Mouse (Mus musculus) kidney, adult 9 months (tissue): ENCODE data around the gene Plcxd2.

Experiments
- DNase-seq: peaks from one replicate; pipeline ENCODE4 v3.0.0; 2022

Plcxd2 gene

DNA sequence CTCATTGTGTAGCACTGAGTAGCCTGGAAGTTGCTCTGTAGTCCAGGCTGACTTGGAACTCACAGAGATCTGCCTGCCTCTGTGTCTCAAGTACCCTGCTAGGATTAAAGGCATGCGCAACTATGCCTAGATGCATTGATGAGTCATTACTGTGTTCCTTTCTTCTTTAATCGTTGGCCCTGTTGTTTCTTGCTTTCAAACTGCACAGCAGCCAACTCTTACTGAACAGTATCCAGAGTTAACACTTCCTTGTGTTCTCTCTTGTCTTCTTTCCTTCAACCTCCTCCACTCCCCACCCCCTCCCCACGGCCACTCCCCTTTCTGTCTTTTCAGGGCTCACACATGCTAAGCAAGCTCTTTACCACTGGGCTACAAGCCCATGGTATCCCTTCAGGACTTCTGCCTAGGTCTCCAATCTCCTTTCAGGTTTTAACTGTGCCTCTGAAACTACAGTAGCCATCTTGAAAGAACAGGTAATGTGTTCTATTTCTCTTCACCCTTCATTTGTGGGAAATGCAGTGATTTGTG lies 74.0 kb downstream of the Plcxd2 start:
- no peak for DNase-seq

DNA sequence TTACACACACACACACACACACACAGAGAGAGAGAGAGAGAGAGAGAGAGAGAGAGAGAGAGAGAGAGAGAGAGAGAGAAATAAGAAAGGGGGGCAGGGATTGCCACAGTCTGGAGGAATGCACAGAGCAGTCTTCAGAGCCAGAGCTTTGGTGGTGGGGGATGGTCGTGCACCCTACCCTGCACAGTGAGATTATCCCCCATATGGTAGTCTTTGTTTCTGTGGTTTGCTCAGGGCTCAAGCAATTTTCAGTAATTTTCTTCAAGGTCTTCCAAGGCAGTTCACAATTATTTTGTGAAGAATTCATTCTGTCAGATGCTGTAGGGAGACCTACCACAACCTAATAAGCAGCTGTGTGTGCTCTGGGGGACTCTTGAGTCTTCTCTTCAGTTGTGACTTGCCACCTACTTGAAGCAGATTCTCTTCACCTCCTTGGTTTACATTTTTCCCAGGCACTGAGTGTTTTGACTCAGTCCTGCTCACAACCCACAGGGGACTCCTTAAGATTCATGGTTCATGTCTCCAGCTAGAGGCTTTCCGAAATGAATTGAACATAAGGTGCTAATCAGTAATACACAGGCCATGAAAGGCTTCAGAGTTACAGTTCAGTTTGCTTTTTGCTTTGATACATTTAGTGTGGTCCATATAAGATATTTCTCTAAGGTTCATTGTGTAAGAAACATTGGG lies 75.2 kb downstream of the Plcxd2 start:
- no peak for DNase-seq

DNA sequence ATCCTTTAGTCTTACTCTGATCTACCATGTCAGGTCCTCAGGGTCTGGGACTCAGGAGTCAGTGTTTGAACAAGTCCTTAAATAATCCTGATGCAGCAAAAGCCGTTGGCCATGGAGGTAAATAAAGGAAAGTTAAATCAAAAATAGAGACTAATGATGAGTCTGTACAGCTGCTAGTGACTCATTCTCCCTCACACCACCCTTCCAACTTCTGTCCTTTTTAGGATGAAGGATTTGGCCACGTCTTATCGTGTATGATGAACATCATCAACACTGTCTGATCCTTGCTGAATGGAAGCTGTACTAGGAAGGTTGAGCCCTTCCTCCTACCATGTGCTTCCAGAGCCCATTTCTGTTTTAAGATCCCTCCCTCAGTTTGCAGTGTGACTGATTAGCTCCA lies 79.7 kb downstream of the Plcxd2 start:
- DNase-seq, result no peak

DNA sequence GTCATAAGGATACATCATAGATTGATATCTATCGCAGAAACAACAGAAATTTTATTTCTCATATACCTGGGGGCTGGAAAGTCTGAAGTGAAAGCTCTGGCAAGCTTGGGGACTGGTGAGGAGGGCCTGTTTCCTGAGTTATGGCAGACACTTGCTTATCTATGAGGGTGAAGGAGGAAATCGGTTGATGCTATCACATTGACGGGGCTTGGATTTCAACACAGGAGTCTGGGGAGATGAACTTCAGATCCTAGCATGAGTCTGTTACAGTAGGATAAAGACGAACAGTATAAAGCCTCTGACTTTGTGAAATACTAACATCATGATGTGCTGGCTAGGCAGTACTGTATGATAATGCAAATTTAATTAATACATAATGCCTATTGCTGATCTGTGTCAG lies 81.9 kb downstream of the Plcxd2 start:
- DNase-seq, result no peak

DNA sequence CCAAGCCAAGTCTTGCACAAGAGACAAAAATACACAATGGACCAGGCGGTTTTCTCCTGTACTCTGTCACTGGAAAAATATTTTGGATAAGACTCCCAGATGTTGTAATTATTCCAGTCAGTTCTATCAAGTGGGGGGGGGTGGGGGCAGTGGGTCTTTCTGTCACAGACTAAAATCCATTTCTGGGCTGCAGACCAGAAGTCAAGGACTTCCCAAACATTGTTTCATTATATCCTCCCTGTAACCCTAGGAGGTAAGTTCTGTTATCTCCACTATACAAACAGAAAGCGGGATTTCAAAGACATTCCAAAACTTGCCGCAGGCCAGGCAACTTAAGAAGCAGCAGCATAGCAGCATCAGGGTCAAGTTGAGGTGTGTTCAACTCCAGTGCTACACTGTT lies 82.4 kb downstream of the Plcxd2 start:
- no peak for DNase-seq

DNA sequence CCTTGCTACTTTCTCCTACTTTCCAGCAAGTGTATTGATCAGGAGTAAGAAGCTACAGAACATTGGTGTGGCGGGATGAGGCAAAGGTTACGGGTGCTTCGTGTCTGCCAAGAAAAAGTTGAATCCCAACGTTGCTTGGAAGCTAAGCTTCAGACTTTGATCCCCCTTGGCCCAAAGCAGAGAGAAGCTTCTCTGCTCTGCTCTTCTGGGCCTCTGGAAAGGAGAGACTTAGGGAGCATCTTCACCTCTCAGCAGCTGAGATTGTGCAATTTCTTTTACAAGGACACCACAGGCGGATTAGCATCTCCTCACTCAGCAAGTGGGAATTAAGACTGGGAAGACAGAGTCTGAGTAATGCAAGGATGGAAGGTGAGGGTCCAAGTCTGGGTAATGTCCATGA lies 83.1 kb downstream of the Plcxd2 start:
- peak; percentile 79 for DNase-seq

DNA sequence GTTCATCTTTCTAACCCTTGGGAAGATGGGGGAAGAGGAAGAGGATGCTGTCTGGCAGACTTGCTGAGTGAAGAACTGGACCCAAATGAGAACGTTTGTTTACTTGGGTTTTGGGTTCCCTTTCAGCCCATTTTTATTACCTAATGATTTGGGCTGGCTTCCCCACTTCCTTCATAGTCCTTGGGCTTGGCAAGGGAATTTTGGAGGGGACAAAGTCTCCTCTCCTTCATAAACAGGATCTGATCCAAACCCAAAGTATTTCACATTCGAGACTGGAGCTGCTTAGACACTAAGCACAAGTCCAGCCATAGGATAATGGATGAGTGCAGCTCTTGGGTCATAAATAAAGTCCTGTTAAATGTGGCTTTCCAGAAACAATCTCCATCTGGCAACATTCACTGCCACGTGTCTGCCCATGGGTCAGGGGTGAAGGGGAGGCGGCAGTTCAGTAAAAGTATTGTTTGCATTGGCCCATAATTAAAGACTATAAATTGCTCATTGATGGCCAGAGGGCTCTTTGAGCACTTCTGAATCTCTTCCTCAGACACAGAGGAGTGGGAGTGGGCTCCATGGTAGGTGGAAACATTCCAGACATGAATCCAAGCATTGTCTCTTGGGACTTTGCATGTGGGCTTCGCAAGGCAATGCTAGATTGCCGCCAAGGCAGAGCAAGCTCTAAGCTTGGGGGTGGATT lies 86.1 kb downstream of the Plcxd2 start:
- no peak for DNase-seq

DNA sequence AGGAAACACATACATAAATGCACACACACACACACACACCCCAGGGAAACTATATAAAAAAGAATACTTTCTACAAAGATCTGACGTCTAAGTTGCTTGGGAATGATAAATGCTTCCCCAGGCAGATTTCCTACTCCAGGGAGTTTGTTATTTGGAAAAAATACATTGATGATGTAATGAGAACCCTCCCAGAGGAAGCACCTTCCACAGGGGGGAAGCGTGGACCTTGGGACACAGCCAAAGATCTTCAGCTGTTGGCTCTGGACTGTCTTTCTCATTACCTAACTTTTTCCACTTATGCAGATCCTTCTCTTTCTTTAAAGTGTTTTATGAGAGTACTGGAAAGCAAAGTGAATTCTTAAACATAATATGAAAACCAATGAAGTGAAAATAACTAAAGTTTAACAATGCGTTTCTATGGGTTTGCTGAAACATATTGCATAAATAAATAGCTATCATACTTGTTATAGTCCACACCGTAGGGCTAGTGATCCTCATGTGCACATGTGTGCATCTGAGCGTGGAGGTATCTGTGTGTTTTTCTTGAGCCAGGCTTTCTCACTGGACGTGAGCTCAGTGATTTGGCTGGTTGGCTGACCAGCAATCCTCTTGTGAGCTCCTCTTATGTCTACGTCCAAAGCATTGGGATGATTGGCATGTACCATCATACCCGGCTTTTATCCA lies 87.3 kb downstream of the Plcxd2 start:
- peak; percentile 61 for DNase-seq

DNA sequence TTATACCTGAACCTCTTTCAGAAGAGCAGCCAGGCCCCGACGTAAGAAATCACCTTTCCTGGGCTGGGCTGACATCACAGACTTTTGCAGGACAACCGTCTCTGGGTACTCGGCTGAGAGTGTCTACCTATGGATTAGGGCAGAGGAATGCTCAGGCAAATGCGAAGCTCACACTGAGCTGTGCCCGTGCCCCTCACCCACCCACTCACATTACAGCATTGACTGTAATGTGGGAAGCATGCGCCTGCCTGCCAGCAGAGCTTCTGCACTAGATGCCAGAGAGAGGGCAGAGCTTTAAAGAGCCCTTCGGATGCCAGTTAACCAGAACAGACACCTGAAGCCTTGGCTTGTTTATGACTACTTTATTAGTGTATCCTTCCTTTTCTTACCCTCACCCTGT lies 90.4 kb downstream of the Plcxd2 start:
- no peak for DNase-seq
